Mouse (Mus musculus): ENCODE data around the gene Farp2. TPM values are rescaled to one million over a fixed set of nuclear protein-coding genes. Genes with fewer than 3 reads are reported as not detected.

Farp2 gene
- polyA plus RNA-seq, 1 experiment from 2014 or later, result 10.1 TPM

- H3K27me3 ChIP-seq, result no peaks in the 10 kb centered on the region
- in situ Hi-C loops (cut with MboI; ENCODE audit: low pct_unique_long_range_greater_than_20kb), result no loop called here
- DNase-seq (ENCODE audit: low read depth, low spot score) (no peak), ATAC-seq (no peak)
- ChIA-PET CTCF (no interaction called here), POLR2A (no interaction called here)
- no peak for TF ChIP-seq CTCF (IDR thresholded peaks at IDR 0.05)
Measured at GRCm38 (mm10) chr1:93602911-93603310, 91.0 kb downstream of the Farp2 start.

DNA sequence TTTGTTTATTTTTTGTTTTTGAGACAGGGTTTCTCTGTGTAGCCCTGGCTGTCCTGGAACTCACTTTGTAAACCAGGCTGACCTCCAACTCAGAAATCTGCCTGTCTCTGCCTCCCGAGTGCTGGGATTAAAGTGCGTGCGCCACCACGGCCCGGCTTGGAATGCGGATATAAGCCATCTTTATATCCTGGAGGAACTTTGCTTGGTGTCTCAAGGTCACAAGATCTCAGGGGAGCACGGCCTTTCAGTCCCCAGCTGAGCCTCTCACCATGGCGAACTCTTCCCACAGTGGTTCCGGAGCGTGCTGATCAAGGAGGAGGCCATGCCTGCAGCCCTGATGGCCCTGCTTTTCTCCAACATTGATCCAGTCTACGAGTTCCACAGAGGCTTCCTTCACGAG is 92.0 kb downstream of the Farp2 start:
- ChIA-PET CTCF (no interaction called here), POLR2A (no interaction called here)
- no peaks in the 10 kb centered on the region for H3K27me3 ChIP-seq
- DNase-seq (ENCODE audit: low read depth, low spot score), result no peak
- in situ Hi-C loops (cut with MboI; ENCODE audit: low pct_unique_long_range_greater_than_20kb), result no loop called here
- no peak for ATAC-seq
- no peak for TF ChIP-seq CTCF (IDR thresholded peaks at IDR 0.05)

GRCm38 (mm10) chr1:93607090-93608083 is 95.5 kb downstream of the Farp2 start:
- TF ChIP-seq CTCF (IDR thresholded peaks at IDR 0.05), result no peak

DNA sequence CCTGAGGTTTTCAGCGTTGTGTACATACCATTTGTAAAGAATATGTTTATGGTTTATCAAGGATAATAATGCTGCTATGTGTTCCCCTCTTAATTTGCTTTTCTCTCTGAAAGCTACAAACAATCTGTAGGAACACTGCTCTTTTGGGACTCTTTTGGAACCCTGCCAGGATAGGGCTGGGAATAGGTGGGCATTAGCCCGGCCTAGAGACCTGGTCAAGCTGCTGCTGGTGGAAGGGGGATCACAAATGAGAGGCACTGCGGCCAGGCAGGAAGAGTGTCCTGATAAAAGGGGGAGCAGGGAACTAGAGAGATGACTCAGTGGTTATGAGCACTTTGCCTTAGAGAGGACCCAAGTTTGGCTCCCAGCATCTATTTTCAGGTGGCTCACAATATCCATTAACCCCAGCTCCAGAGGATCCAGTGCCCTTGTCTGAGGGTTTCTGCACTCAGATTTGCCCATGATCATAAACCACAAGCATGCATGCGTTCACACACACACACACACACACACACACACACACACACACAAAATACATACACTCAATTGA is 96.9 kb downstream of the Farp2 start:
- DNase-seq (ENCODE audit: low read depth, low spot score), result no peak
- ChIA-PET CTCF (interaction anchor here (1.6 kb wide), 1 partner anchor 14 kb away, joined by 3 read pairs; no protein-coding TSS in a partner anchor), POLR2A (no interaction called here)
- in situ Hi-C loops (cut with MboI; ENCODE audit: low pct_unique_long_range_greater_than_20kb), result no loop called here
- no peaks in the 10 kb centered on the region for H3K27me3 ChIP-seq
- no peak for ATAC-seq
- no peak for TF ChIP-seq CTCF (IDR thresholded peaks at IDR 0.05)

More at GRCm38 (mm10) chr1:93607090-93608083, 95.5 kb downstream of the Farp2 start:
- in situ Hi-C loops (cut with MboI; ENCODE audit: low pct_unique_long_range_greater_than_20kb), result no loop called here
- ChIA-PET POLR2A (interaction anchor here (0.5 kb wide), 1 partner anchor 193 kb away, joined by 5 read pairs; no protein-coding TSS in a partner anchor), CTCF (interaction anchor here (1.3 kb wide), 1 partner anchor 10 kb away, joined by 4 read pairs; no protein-coding TSS in a partner anchor)
- ATAC-seq (no peak), DNase-seq (ENCODE audit: low read depth, low spot score) (no peak)
- no peaks in the 10 kb centered on the region for H3K27me3 ChIP-seq

DNA sequence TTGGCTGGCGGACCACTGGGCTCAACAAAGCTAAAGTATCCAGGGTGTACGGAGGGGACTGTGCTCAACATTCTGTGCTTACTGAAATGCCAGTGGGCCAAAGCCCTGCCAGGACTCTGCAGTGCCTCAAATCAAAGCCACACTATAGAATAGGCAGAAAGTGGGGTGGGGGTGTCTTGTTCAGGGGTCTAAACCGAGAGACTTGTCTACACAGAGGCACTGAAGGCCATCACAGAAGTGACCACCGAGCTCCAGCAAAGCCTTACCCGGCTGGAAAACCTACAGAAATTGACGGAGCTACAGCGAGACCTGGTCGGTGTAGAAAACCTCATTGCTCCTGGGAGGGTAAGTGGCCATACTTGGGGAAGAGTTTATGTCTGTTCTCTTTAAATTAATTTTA is 97.9 kb downstream of the Farp2 start:
- no peak for TF ChIP-seq CTCF (IDR thresholded peaks at IDR 0.05)

GRCm38 (mm10) chr1:93618059-93618748 is 106.3 kb downstream of the Farp2 start:
- ChIA-PET CTCF (interaction anchor here (1.0 to 1.6 kb wide), 2 partner anchors 12 to 17 kb away, joined by 3 to 4 read pairs; no protein-coding TSS in a partner anchor), POLR2A (interaction anchor here (1.0 to 1.2 kb wide), 2 partner anchors 17 to 174 kb away, joined by 3 read pairs; no protein-coding TSS in a partner anchor)
- ATAC-seq, result peak; percentile 94
- in situ Hi-C loops (cut with MboI; ENCODE audit: low pct_unique_long_range_greater_than_20kb), result no loop called here
- no peaks in the 10 kb centered on the region for H3K27me3 ChIP-seq
- DNase-seq (ENCODE audit: low read depth, low spot score), result peak; percentile 85
- TF ChIP-seq CTCF (IDR thresholded peaks at IDR 0.05), result no peak

More for the DNA sequence above, 97.9 kb downstream of the Farp2 start:
- H3K27me3 ChIP-seq, result no peaks in the 10 kb centered on the region
- ATAC-seq (no peak), DNase-seq (ENCODE audit: low read depth, low spot score) (no peak)
- ChIA-PET POLR2A (no interaction called here), CTCF (interaction anchor here (1.6 kb wide), 1 partner anchor 15 kb away, joined by 3 read pairs; no protein-coding TSS in a partner anchor)
- in situ Hi-C loops (cut with MboI; ENCODE audit: low pct_unique_long_range_greater_than_20kb), result no loop called here

- in situ Hi-C loops (cut with MboI; ENCODE audit: low pct_unique_long_range_greater_than_20kb), result no loop called here
Measured at GRCm38 (mm10) chr1:93618948-93619347, 107.1 kb downstream of the Farp2 start.

DNA sequence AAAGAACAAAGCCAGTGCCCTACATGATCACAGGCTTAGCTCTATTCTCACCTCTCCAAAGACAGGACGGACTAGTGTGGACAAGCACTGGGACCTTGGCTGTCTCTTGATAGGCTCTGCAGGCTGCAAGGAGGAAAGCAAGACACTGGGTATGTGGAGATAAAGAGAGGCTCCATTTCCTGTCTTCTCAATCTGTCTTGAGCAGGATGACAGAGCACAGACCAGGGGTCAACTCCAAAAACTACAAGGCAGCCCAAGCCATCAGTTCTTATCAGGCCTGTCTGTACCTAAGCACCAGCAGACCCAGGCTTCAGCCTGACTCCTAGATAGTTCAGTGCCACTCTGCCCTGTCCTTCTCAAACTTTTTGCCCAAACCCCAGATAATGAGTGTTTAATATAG is 112.6 kb downstream of the Farp2 start:
- no peaks in the 10 kb centered on the region for H3K27me3 ChIP-seq
- no peak for TF ChIP-seq CTCF (IDR thresholded peaks at IDR 0.05)
- POLR2A ChIA-PET, result no interaction called here
- DNase-seq (ENCODE audit: low read depth, low spot score), result no peak
- CTCF ChIA-PET, result no interaction called here
- ATAC-seq, result no peak
- in situ Hi-C loops (cut with MboI; ENCODE audit: low pct_unique_long_range_greater_than_20kb), result no loop called here

More at GRCm38 (mm10) chr1:93618948-93619347, 107.1 kb downstream of the Farp2 start:
- H3K27me3 ChIP-seq, result no peaks in the 10 kb centered on the region
- ATAC-seq (no peak), DNase-seq (ENCODE audit: low read depth, low spot score) (no peak)
- TF ChIP-seq CTCF (IDR thresholded peaks at IDR 0.05), result no peak
- POLR2A ChIA-PET, result interaction anchor here (1.0 to 1.2 kb wide), 2 partner anchors 16 to 174 kb away, joined by 3 read pairs; no protein-coding TSS in a partner anchor
- CTCF ChIA-PET, result no interaction called here

- ATAC-seq, result no peak
- no peak for TF ChIP-seq CTCF (IDR thresholded peaks at IDR 0.05)
- ChIA-PET CTCF (interaction anchor here (1.2 kb wide), 1 partner anchor 15 kb away, joined by 3 read pairs; no protein-coding TSS in a partner anchor), POLR2A (no interaction called here)
- no peaks in the 10 kb centered on the region for H3K27me3 ChIP-seq
- in situ Hi-C loops (cut with MboI; ENCODE audit: low pct_unique_long_range_greater_than_20kb), result no loop called here
- DNase-seq (ENCODE audit: low read depth, low spot score), result no peak
Measured at GRCm38 (mm10) chr1:93630796-93631195, 118.9 kb downstream of the Farp2 start.

DNA sequence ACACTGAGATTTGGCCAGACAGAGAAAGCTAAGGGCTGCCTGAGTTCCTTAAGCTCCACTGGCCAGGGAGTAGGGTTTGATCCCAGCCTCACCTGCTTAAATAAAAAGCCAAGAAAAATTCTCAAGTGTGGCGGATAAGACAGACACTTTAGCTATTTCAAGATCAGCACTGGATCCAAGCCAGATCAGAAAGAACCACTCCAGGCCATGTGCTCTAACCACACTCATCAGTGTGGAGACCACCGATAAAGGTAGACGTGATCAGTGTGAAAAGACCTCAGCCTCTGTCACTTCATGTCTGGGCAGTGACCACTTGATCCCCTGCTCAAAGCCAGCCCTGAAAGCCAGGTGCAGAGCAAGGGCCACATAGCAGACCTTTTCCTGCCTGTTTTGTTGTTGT is 120.8 kb downstream of the Farp2 start:
- ATAC-seq (no peak), DNase-seq (ENCODE audit: low read depth, low spot score) (no peak)
- in situ Hi-C loops (cut with MboI; ENCODE audit: low pct_unique_long_range_greater_than_20kb), result no loop called here
- CTCF ChIA-PET, result no interaction called here
- POLR2A ChIA-PET, result no interaction called here
- no peaks in the 10 kb centered on the region for H3K27me3 ChIP-seq
- TF ChIP-seq CTCF (IDR thresholded peaks at IDR 0.05), result no peak

Data from Patski (cell line).